Mouse (Mus musculus) thymus, postnatal 0 days (tissue): ENCODE data around the gene Boll. TPM values are rescaled to one million over a fixed set of nuclear protein-coding genes. Genes with fewer than 3 reads are reported as not detected.

Source experiments
- DNase-seq: peaks from one replicate; pipeline ENCODE4 v3.0.0-alpha.2; 2015; ENCODE audit warnings: low spot score
- polyA plus RNA-seq: library from polyadenylated mRNA; unstranded; fragments of >200 nt; fragmentation: Nextera tagmentation; extraction: Ambion mirVana; gene quantifications from 2 replicates; pipeline ENCODE4 v1.2.1, GENCODE M21; 2015

Boll gene
- polyA plus RNA-seq, 1 experiment from 2014 or later: 1.1 TPM

GRCm38 (mm10) chr1:55238496-55238895 is 124.8 kb downstream of the Boll start:
- DNase-seq: no peak

GRCm38 (mm10) chr1:55237643-55238161 is 125.6 kb downstream of the Boll start:
- DNase-seq: no peak

GRCm38 (mm10) chr1:55236890-55237642 is 126.2 kb downstream of the Boll start, which contains the start of gene Mars2:
Mars2 (plus strand) TSS chr1:55237177.
- DNase-seq: peak; percentile 96

- no peak for DNase-seq
Observed at GRCm38 (mm10) chr1:55236487-55236886, 126.8 kb downstream of the Boll start.

GRCm38 (mm10) chr1:55234910-55235520 is 128.3 kb downstream of the Boll start:
- DNase-seq: no peak

- DNase-seq: no peak
Observed at GRCm38 (mm10) chr1:55228256-55228884, 134.9 kb downstream of the Boll start.

GRCm38 (mm10) chr1:55227376-55227775 is 135.9 kb downstream of the Boll start:
- DNase-seq: no peak

- DNase-seq: no peak
Observed at GRCm38 (mm10) chr1:55226011-55226857, 137.0 kb downstream of the Boll start, which contains the start of gene Rftn2. Rftn2 (minus strand) TSS chr1:55226782.

GRCm38 (mm10) chr1:55225398-55225797 is 137.9 kb downstream of the Boll start:
- DNase-seq: no peak

GRCm38 (mm10) chr1:55224111-55224510 is 139.2 kb downstream of the Boll start:
- no peak for DNase-seq

GRCm38 (mm10) chr1:55223026-55223425 is 140.2 kb downstream of the Boll start:
- DNase-seq: no peak

- no peak for DNase-seq
Observed at GRCm38 (mm10) chr1:55221352-55221751, 141.9 kb downstream of the Boll start.

GRCm38 (mm10) chr1:55217191-55217590 is 146.1 kb downstream of the Boll start:
- DNase-seq: no peak

GRCm38 (mm10) chr1:55215185-55215813 is 148.0 kb downstream of the Boll start:
- DNase-seq: peak; percentile 66

- no peak for DNase-seq
Observed at GRCm38 (mm10) chr1:55213936-55214335, 149.3 kb downstream of the Boll start.

- no peak for DNase-seq
Observed at GRCm38 (mm10) chr1:55213475-55213874, 149.8 kb downstream of the Boll start.

- no peak for DNase-seq
Observed at GRCm38 (mm10) chr1:55212771-55213170, 150.5 kb downstream of the Boll start.

GRCm38 (mm10) chr1:55211081-55211480 is 152.2 kb downstream of the Boll start:
- no peak for DNase-seq

GRCm38 (mm10) chr1:55210202-55210965 is 152.9 kb downstream of the Boll start:
- peak; percentile 77 for DNase-seq
